In the genomic region with DNA sequence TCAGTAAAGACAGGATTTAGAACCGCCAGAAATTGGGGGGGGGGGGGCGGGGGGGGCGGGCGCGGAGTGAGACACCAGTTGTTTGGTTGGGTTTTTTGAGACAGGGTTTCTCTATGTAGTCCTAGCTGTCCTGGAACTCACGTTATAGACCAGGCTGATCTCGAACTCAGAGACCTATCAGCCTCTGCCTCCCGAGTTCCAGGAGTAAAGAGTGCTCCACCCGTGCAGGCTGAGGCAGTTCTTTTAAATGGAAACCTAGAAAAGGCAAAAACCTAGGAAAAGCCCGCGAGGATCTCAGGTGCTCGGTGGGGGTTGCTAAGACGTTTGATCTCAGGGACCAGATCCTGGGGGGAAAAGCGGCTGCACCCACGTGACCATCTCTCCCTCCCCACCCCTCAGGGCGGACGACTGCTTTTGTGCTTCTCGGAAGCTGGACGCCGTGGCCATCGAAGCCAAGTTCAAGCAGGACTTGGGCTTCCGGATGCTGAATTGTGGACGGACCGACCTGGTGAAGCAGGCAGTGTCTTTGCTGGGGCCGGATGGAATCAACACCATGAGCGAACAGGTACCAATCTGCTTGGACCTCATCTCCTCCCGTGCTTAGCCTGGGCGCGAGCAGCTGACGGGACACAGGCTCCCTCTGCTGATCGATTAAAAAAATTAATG, we compare ENCODE assay signal across 7 mouse cellular contexts.
DNase-seq lines count a peak whose midpoint lies in the region; ATAC-seq and TF ChIP-seq lines count a peak whose summit lies in the region.

No protein-coding gene starts in this region.

- peak overlapping the region; percentile 54 for H3K9ac ChIP-seq in midbrain, embryonic 11.5 days (ENCODE audit: low read length)

- peak; percentile 64 for DNase-seq in adrenal gland, postnatal 14 days
- peak; percentile 29 for DNase-seq in embryo, embryonic 11.5 days (ENCODE audit: low read depth, low spot score)
- DNase-seq in heart, adult 8-10 months (ENCODE audit: low spot score), result peak; percentile 18
- DNase-seq in kidney, adult 2 months, result peak; percentile 55
- peak; percentile 72 for DNase-seq in limb, embryonic 10.5 days (ENCODE audit: low spot score)
- DNase-seq in midbrain, embryonic 11.5 days (ENCODE audit: low spot score, missing footprints), result peak; percentile 94
- peak; percentile 18 for DNase-seq in skeletal muscle tissue, adult 2 months (ENCODE audit: low read depth, low spot score)

- no peaks in the 10 kb centered on the region for H3K4me1 ChIP-seq in kidney, adult 2 months (ENCODE audit: control insufficient read depth, insufficient read depth, low read length)
- peaks cover 13% of the 10 kb centered on the region for H3K4me1 ChIP-seq in limb, embryonic 10.5 days
- H3K4me1 ChIP-seq in midbrain, embryonic 11.5 days (ENCODE audit: control insufficient read depth, insufficient read depth, low read length), result no peaks in the 10 kb centered on the region

- peak; percentile 71 for TF ChIP-seq CTCF in kidney, adult 2 months (conservative IDR thresholded peaks at IDR 0.05; ENCODE audit: insufficient read depth, insufficient read length, low read depth, low read length)

- H3K27ac ChIP-seq in kidney, adult 2 months (ENCODE audit: insufficient read depth, low read depth, low read length), result no peak overlapping the region
- H3K27ac ChIP-seq in limb, embryonic 10.5 days, result peak overlapping the region; percentile 71
- H3K27ac ChIP-seq in midbrain, embryonic 11.5 days (ENCODE audit: low read depth, low read length), result no peak overlapping the region

- no peaks in the 10 kb centered on the region for H3K9me3 ChIP-seq in limb, embryonic 10.5 days (replicated peaks)
- no peaks in the 10 kb centered on the region for H3K9me3 ChIP-seq in midbrain, embryonic 11.5 days (ENCODE audit: control insufficient read depth, low read length)

- ATAC-seq in midbrain, embryonic 11.5 days (ENCODE audit: low FRiP score), result peak; percentile 86

- WGBS in kidney, adult 2 months, result 3% methylated on average over 31 of the region's 31 CpGs
- 6% methylated on average over 31 of the region's 31 CpGs for WGBS in limb, embryonic 10.5 days
- WGBS in midbrain, embryonic 11.5 days, result 5% methylated on average over 31 of the region's 31 CpGs

- no peaks in the 10 kb centered on the region for H3K36me3 ChIP-seq in kidney, adult 2 months (ENCODE audit: control insufficient read depth, insufficient read depth, low read length)
- H3K36me3 ChIP-seq in limb, embryonic 10.5 days, result no peaks in the 10 kb centered on the region
- H3K36me3 ChIP-seq in midbrain, embryonic 11.5 days (ENCODE audit: control insufficient read depth, insufficient read depth, low read length), result no peaks in the 10 kb centered on the region

- no peaks in the 10 kb centered on the region for H3K27me3 ChIP-seq in kidney, adult 2 months (replicated peaks; ENCODE audit: control insufficient read depth, insufficient read depth, low read length)
- no peaks in the 10 kb centered on the region for H3K27me3 ChIP-seq in limb, embryonic 10.5 days (ENCODE audit: low read depth, poor library complexity, severe bottlenecking)
- H3K27me3 ChIP-seq in midbrain, embryonic 11.5 days (ENCODE audit: control insufficient read depth, insufficient read depth, low read length), result no peaks in the 10 kb centered on the region

- peak overlapping the region; percentile 58 for H3K4me2 ChIP-seq in midbrain, embryonic 11.5 days

- H3K4me3 ChIP-seq in kidney, adult 2 months (ENCODE audit: insufficient read depth, low read depth, low read length), result peak overlapping the region; percentile 15
- H3K4me3 ChIP-seq in limb, embryonic 10.5 days, result peak overlapping the region; percentile 53
- H3K4me3 ChIP-seq in midbrain, embryonic 11.5 days (ENCODE audit: low read depth, low read length), result peak overlapping the region; percentile 32

- no peak for TF ChIP-seq POLR2A in kidney, adult 2 months (IDR thresholded peaks at IDR 0.05; ENCODE audit: low read depth, low read length)

Comparison
In these comparisons a context has a peak if more than half of its experiments do, and no peak if none do; other contexts are left out.
1. DNase-seq: peak in every context shown above with its lines; median percentile 94 in midbrain, embryonic 11.5 days; 72 in limb, embryonic 10.5 days; 64 in adrenal gland, postnatal 14 days; 55 in kidney, adult 2 months; 29 in embryo, embryonic 11.5 days; 18 in heart, adult 8-10 months; 18 in skeletal muscle tissue, adult 2 months.